Mouse (Mus musculus) erythroblast, embryonic 14.5 days (primary cell): ENCODE data around the gene Pde5a.

Experiments
- GATA1 ChIP-seq: IDR thresholded peaks from 2 replicates; pipeline ENCODE4 v1.6.1; 2012; ENCODE audit warnings: low read length, inconsistent platforms, mixed read lengths
- TAL1 ChIP-seq: IDR thresholded peaks from 3 replicates; pipeline ENCODE4 v1.6.1; 2012; ENCODE audit warnings: low read length, inconsistent platforms, mixed read lengths

GRCm38 (mm10) chr3:122730741-122731235 lies 2.0 kb downstream of the Pde5a start:
- TF ChIP-seq TAL1 (no peak), GATA1 (no peak)
